Mouse (Mus musculus) kidney, postnatal 25 days (tissue): ENCODE results near the gene Islr.

ENCODE experiments used
- DNase-seq, 2 experiments: peaks; one replicate each; pipeline ENCODE4 v3.0.0; 2021; ENCODE audit warnings: mixed read lengths in 2 of 2

Islr gene

DNA sequence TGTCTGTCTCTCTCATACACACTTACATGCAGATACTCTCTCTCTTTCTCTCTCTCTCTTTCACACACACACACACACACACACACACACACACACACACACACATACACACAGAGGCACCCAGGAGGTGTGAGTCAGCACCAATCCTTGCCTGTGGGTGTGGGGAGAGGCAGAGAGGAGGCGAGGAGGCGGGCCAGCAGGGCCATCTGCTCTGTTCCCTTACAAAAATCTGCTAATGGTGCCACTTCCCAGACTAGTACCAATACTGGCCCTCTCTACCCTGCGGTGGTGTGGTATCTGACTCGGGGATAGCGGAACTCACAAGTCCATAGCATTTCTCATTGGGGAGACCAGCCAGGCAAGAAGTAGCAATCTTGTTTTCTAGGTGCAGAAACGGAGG is 92.7 kb downstream of the Islr start:
- DNase-seq: no peak

DNA sequence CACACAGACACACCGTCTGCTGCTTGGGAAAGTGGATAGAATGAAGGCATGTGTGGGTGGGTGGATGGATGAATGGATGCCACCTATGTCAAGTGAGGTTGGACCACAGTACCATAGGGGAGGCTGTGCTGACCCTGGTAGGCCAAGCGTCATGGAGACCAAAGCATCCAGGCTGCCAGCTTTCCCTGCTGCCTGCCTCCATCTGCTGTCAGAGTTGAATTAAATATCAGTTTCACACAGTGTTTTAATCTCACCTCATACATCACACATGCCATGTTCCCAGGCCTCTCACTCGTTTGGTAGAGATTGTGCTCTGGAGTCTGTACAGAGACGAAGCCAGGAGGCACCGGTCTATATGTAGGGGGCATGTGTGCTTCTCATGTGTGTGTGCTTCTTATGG is 93.3 kb downstream of the Islr start:
- DNase-seq: no peak

DNA sequence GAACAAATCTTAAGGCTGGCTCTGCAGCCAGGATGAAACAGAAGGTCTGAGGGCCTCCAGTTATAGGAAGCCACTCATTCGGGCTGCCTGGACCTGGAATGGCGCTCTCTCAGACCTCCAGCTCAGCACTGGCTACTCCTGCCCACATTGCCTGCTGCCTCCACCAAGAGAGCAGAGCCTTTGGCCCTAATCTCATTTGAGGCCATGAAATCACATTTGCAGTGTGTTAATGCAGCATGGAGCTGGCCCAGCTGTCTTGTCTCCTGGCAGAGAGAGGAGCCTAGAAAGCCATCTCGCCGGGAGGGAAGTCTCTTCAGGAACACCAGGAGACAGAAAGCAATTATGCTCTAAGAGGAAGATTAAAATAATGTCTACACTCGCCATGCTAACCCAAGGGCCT is 96.6 kb downstream of the Islr start:
- no peak for DNase-seq
